In the genomic region with DNA sequence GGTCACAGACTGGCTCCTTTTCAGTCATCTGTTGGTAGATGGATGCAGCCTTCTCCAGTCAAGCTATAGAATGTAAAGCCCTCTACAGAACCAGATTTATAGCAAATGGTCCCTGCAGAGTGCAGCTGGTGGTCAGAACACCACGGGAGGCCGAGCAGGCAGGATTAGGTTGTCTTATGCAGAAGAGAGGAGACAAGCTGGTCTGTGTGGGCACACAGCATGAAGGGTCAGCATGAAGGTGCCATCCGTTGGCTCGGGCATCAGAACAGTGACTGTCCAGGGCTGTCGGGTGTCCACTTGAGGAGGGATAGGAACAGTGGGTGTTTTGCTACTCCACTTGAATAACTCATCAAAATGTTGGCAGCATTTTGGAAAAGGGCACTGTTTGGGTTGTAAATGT, we compare ENCODE assay signal across 20 mouse cellular contexts.
DNase-seq lines count a peak whose midpoint lies in the region; ATAC-seq lines count a peak whose summit lies in the region.
"Had no signal": no experiment of that assay in that cellular context is flagged by ENCODE, and none has a peak within 500 bp of the region (broad histone marks: within the 10 kb centered on the region; RNA-seq: fewer than 3 reads in every experiment).

No protein-coding gene starts in this region.

- no peak overlapping the region for H3K9ac ChIP-seq in hindbrain, embryonic 16.5 days (ENCODE audit: low read depth, low read length)
- H3K9ac ChIP-seq in hindbrain, embryonic 12.5 days = no peak overlapping the region
- no peak overlapping the region for H3K9ac ChIP-seq in midbrain, embryonic 11.5 days (ENCODE audit: low read length)
- H3K9ac ChIP-seq in midbrain, embryonic 14.5 days (replicated peaks; ENCODE audit: low read length) = no peak overlapping the region
- no peak overlapping the region for H3K9ac ChIP-seq in midbrain, embryonic 12.5 days (replicated peaks)
- H3K9ac ChIP-seq in midbrain, embryonic 15.5 days = no peak overlapping the region
- H3K9ac ChIP-seq: embryonic facial prominence, embryonic 12.5 days; forebrain, embryonic 15.5 days; heart, embryonic 12.5 days; hindbrain, embryonic 13.5 days had no signal

- intact Hi-C loops in gastrocnemius, postnatal 36 days (cut with DNase I) = no loop called here

- H3K9me3 ChIP-seq in hindbrain, embryonic 16.5 days (ENCODE audit: control insufficient read depth, low read length) = no peaks in the 10 kb centered on the region
- no peaks in the 10 kb centered on the region for H3K9me3 ChIP-seq in hindbrain, embryonic 12.5 days (replicated peaks)
- H3K9me3 ChIP-seq in midbrain, embryonic 11.5 days (ENCODE audit: control insufficient read depth, low read length) = no peaks in the 10 kb centered on the region
- no peaks in the 10 kb centered on the region for H3K9me3 ChIP-seq in midbrain, embryonic 14.5 days (ENCODE audit: control insufficient read depth, low read length)
- H3K9me3 ChIP-seq in midbrain, embryonic 12.5 days = no peaks in the 10 kb centered on the region
- H3K9me3 ChIP-seq in midbrain, embryonic 15.5 days = no peaks in the 10 kb centered on the region
- H3K9me3 ChIP-seq: embryonic facial prominence, embryonic 12.5 days; forebrain, embryonic 15.5 days; heart, embryonic 12.5 days; hindbrain, embryonic 13.5 days had no signal

- no peaks in the 10 kb centered on the region for H3K27me3 ChIP-seq in hindbrain, embryonic 16.5 days (replicated peaks; ENCODE audit: control insufficient read depth, insufficient read depth, low read length)
- H3K27me3 ChIP-seq in hindbrain, embryonic 12.5 days = no peaks in the 10 kb centered on the region
- no peaks in the 10 kb centered on the region for H3K27me3 ChIP-seq in midbrain, embryonic 11.5 days (ENCODE audit: control insufficient read depth, insufficient read depth, low read length)
- no peaks in the 10 kb centered on the region for H3K27me3 ChIP-seq in midbrain, embryonic 14.5 days (ENCODE audit: control insufficient read depth, insufficient read depth, low read length)
- H3K27me3 ChIP-seq in midbrain, embryonic 12.5 days = no peaks in the 10 kb centered on the region
- no peaks in the 10 kb centered on the region for H3K27me3 ChIP-seq in midbrain, embryonic 15.5 days (replicated peaks)
- H3K27me3 ChIP-seq: CH12.LX; embryonic facial prominence, embryonic 12.5 days; forebrain, embryonic 15.5 days; heart, embryonic 12.5 days; hindbrain, embryonic 13.5 days; Patski had no signal

- no peak overlapping the region for H3K27ac ChIP-seq in hindbrain, embryonic 16.5 days (ENCODE audit: low read depth, low read length)
- no peak overlapping the region for H3K27ac ChIP-seq in hindbrain, embryonic 12.5 days
- H3K27ac ChIP-seq in midbrain, embryonic 11.5 days (ENCODE audit: low read depth, low read length) = peak overlapping the region; percentile 32; the same call in 1 of the 2 replicates
- H3K27ac ChIP-seq in midbrain, embryonic 14.5 days (replicated peaks; ENCODE audit: low read depth, low read length) = no peak overlapping the region
- peak overlapping the region; percentile 30; the same call in 1 of the 2 replicates for H3K27ac ChIP-seq in midbrain, embryonic 12.5 days (replicated peaks)
- no peak overlapping the region for H3K27ac ChIP-seq in midbrain, embryonic 15.5 days
- H3K27ac ChIP-seq: embryonic facial prominence, embryonic 12.5 days; forebrain, embryonic 15.5 days; hindbrain, embryonic 13.5 days had no signal

- H3K4me1 ChIP-seq in hindbrain, embryonic 16.5 days (ENCODE audit: control insufficient read depth, insufficient read depth, low read depth, low read length) = peaks cover 7% of the 10 kb centered on the region
- peaks cover 16% of the 10 kb centered on the region for H3K4me1 ChIP-seq in hindbrain, embryonic 12.5 days
- peaks cover 17% of the 10 kb centered on the region for H3K4me1 ChIP-seq in midbrain, embryonic 11.5 days (ENCODE audit: control insufficient read depth, insufficient read depth, low read length)
- H3K4me1 ChIP-seq in midbrain, embryonic 14.5 days (ENCODE audit: control insufficient read depth, insufficient read depth, low read length) = peaks cover 14% of the 10 kb centered on the region
- peaks cover 23% of the 10 kb centered on the region for H3K4me1 ChIP-seq in midbrain, embryonic 12.5 days
- H3K4me1 ChIP-seq in midbrain, embryonic 15.5 days = peaks cover 16% of the 10 kb centered on the region
- H3K4me1 ChIP-seq: embryonic facial prominence, embryonic 12.5 days had no signal

- WGBS in hindbrain, embryonic 16.5 days = 41% methylated on average over 5 of the region's 5 CpGs
- 31% methylated on average over 5 of the region's 5 CpGs for WGBS in hindbrain, embryonic 12.5 days
- WGBS in midbrain, embryonic 11.5 days = 45% methylated on average over 5 of the region's 5 CpGs
- WGBS in midbrain, embryonic 14.5 days = 28% methylated on average over 5 of the region's 5 CpGs
- WGBS in midbrain, embryonic 12.5 days = 31% methylated on average over 5 of the region's 5 CpGs
- 31% methylated on average over 5 of the region's 5 CpGs for WGBS in midbrain, embryonic 15.5 days

- no peak for DNase-seq in midbrain, embryonic 11.5 days (ENCODE audit: low spot score, missing footprints)
- no peak for DNase-seq in midbrain, embryonic 14.5 days
- DNase-seq in gastrocnemius, postnatal 36 days = no peak
- DNase-seq: adrenal gland, postnatal 14 days; cerebellum, adult 11-12 months; cerebellum, adult 9-10 months; cerebellum, postnatal 25 days; gastrocnemius, postnatal 10 days; heart, postnatal 36 days had no signal

- no peak overlapping the region for H3K4me2 ChIP-seq in hindbrain, embryonic 16.5 days (ENCODE audit: low read length)
- no peak overlapping the region for H3K4me2 ChIP-seq in hindbrain, embryonic 12.5 days (replicated peaks)
- H3K4me2 ChIP-seq in midbrain, embryonic 11.5 days = no peak overlapping the region
- no peak overlapping the region for H3K4me2 ChIP-seq in midbrain, embryonic 14.5 days (ENCODE audit: low read length)
- no peak overlapping the region for H3K4me2 ChIP-seq in midbrain, embryonic 12.5 days (replicated peaks)
- no peak overlapping the region for H3K4me2 ChIP-seq in midbrain, embryonic 15.5 days
- H3K4me2 ChIP-seq: embryonic facial prominence, embryonic 12.5 days; forebrain, embryonic 15.5 days; heart, embryonic 12.5 days; hindbrain, embryonic 13.5 days had no signal

- no peaks in the 10 kb centered on the region for H3K36me3 ChIP-seq in hindbrain, embryonic 16.5 days (ENCODE audit: control insufficient read depth, insufficient read depth, low read length)
- no peaks in the 10 kb centered on the region for H3K36me3 ChIP-seq in hindbrain, embryonic 12.5 days
- H3K36me3 ChIP-seq in midbrain, embryonic 11.5 days (ENCODE audit: control insufficient read depth, insufficient read depth, low read length) = no peaks in the 10 kb centered on the region
- H3K36me3 ChIP-seq in midbrain, embryonic 14.5 days (ENCODE audit: control insufficient read depth, insufficient read depth, low read length) = no peaks in the 10 kb centered on the region
- H3K36me3 ChIP-seq in midbrain, embryonic 12.5 days = no peaks in the 10 kb centered on the region
- 0 out of 2 replicates have a peak, but pooled peaks cover 2% of the 10 kb centered on the region for H3K36me3 ChIP-seq in midbrain, embryonic 15.5 days (replicated peaks)
- H3K36me3 ChIP-seq: forebrain, embryonic 15.5 days; heart, embryonic 12.5 days; hindbrain, embryonic 13.5 days had no signal

- H3K4me3 ChIP-seq in hindbrain, embryonic 16.5 days (ENCODE audit: low read length) = no peak overlapping the region
- no peak overlapping the region for H3K4me3 ChIP-seq in hindbrain, embryonic 12.5 days
- H3K4me3 ChIP-seq in midbrain, embryonic 11.5 days (ENCODE audit: low read depth, low read length) = no peak overlapping the region
- H3K4me3 ChIP-seq in midbrain, embryonic 14.5 days (replicated peaks; ENCODE audit: low read depth, low read length) = no peak overlapping the region
- H3K4me3 ChIP-seq in midbrain, embryonic 12.5 days = no peak overlapping the region
- no peak overlapping the region for H3K4me3 ChIP-seq in midbrain, embryonic 15.5 days
- H3K4me3 ChIP-seq: embryonic facial prominence, embryonic 12.5 days; forebrain, embryonic 15.5 days; heart, embryonic 12.5 days; hindbrain, embryonic 13.5 days had no signal

- ATAC-seq in hindbrain, embryonic 16.5 days = peak; percentile 56
- ATAC-seq in hindbrain, embryonic 12.5 days (ENCODE audit: low FRiP score) = no peak
- ATAC-seq in midbrain, embryonic 11.5 days (ENCODE audit: low FRiP score) = no peak
- ATAC-seq in midbrain, embryonic 14.5 days (ENCODE audit: low FRiP score, low TSS enrichment) = no peak
- no peak for ATAC-seq in midbrain, embryonic 12.5 days (ENCODE audit: low FRiP score, low read depth)
- ATAC-seq in midbrain, embryonic 15.5 days (replicated peaks) = 0 out of 2 replicates have a peak, but pooled peaks have one; percentile 25
- ATAC-seq: activated CD4-positive, CD25-positive, alpha-beta regulatory T cell, adult 4 months; forebrain, embryonic 15.5 days; Patski had no signal

Comparison
In these comparisons a context has a peak if more than half of its experiments do, and no peak if none do; other contexts are left out.
1. ATAC-seq: peak in hindbrain, embryonic 16.5 days (single experiment) and midbrain, embryonic 15.5 days (single experiment); none in hindbrain, embryonic 12.5 days (single experiment), midbrain, embryonic 11.5 days (single experiment), midbrain, embryonic 14.5 days (single experiment) and midbrain, embryonic 12.5 days (single experiment).
2. H3K27ac ChIP-seq: peak in midbrain, embryonic 11.5 days (single experiment) and midbrain, embryonic 12.5 days (single experiment); none in hindbrain, embryonic 16.5 days (single experiment), hindbrain, embryonic 12.5 days (single experiment), midbrain, embryonic 14.5 days (single experiment) and midbrain, embryonic 15.5 days (single experiment).